Mouse (Mus musculus) myocyte (in vitro differentiated cells): Measurements from ENCODE around the gene Asb6. TPM values are rescaled to one million over a fixed set of nuclear protein-coding genes. Genes with fewer than 3 reads are reported as not detected.
A peak's percentile ranks its signal among the peaks of the same experiment; 100 is the strongest.

Experiments used
- H3K27me3 ChIP-seq: one replicate; pipeline ENCODE4 v1.6.1; 2011; ENCODE audit not compliant: control insufficient read depth, insufficient read depth, insufficient read length
- H3K36me3 ChIP-seq: one replicate; pipeline ENCODE4 v1.6.1; 2011; ENCODE audit not compliant: control insufficient read depth, insufficient read depth
- H3K4me2 ChIP-seq: one replicate; pipeline ENCODE4 v1.6.1; 2011; ENCODE audit warnings: low read depth, control low read depth
- H3K4me3 ChIP-seq: one replicate; pipeline ENCODE4 v1.5.1; 2011; ENCODE audit warnings: mild to moderate bottlenecking, control low read depth, moderate library complexity
- H3K79me2 ChIP-seq: one replicate; pipeline ENCODE4 v1.6.1; 2011; ENCODE audit not compliant: control insufficient read depth, insufficient read depth
- H3ac ChIP-seq: one replicate; pipeline ENCODE4 v1.6.1; 2011; ENCODE audit not compliant: control insufficient read depth, insufficient read length
- CEBPB ChIP-seq: IDR thresholded peaks from 2 replicates; pipeline ENCODE4 v1.6.1; 2011; ENCODE audit warnings: mild to moderate bottlenecking, moderate library complexity; ENCODE audit not compliant: poor library complexity, insufficient read depth, severe bottlenecking
- E2F4 ChIP-seq: IDR thresholded peaks from one replicate; pipeline ENCODE4 v1.6.1; 2011; ENCODE audit warnings: mild to moderate bottlenecking, control low read depth, moderate library complexity; ENCODE audit not compliant: insufficient read depth
- MAX ChIP-seq: IDR thresholded peaks from one replicate; pipeline ENCODE4 v1.6.1; 2011; ENCODE audit warnings: low read depth, mild to moderate bottlenecking, control low read depth
- MYOD1 ChIP-seq, 3 experiments: IDR thresholded peaks; one replicate each; pipeline ENCODE4 v1.6.1; 2011; ENCODE audit warnings: control low read depth in 2 of 3, low read depth in 2 of 3, mild to moderate bottlenecking in 2 of 3, moderate library complexity in 1 of 3; ENCODE audit not compliant: insufficient read length in 2 of 3, control insufficient read depth in 1 of 3
- MYOG ChIP-seq, 3 experiments: IDR thresholded peaks; one replicate each; pipeline ENCODE4 v1.6.1; 2011; ENCODE audit warnings: control low read depth in 2 of 3, low read depth in 2 of 3, mild to moderate bottlenecking in 2 of 3; ENCODE audit not compliant: insufficient read length in 2 of 3, control insufficient read depth in 1 of 3, insufficient read depth in 1 of 3
- POLR2A ChIP-seq: IDR thresholded peaks from one replicate; pipeline ENCODE4 v1.6.1; 2011; ENCODE audit warnings: low read depth, mild to moderate bottlenecking, control low read depth, moderate library complexity; ENCODE audit not compliant: insufficient read length
- POLR2AphosphoS2 ChIP-seq: IDR thresholded peaks from one replicate; pipeline ENCODE4 v1.6.1; 2011; ENCODE audit warnings: low read depth, control low read depth; ENCODE audit not compliant: insufficient read length
- REST ChIP-seq: IDR thresholded peaks from one replicate; pipeline ENCODE4 v1.6.1; 2011; ENCODE audit warnings: mild to moderate bottlenecking, control low read depth, moderate library complexity; ENCODE audit not compliant: insufficient read depth, insufficient read length
- SRF ChIP-seq: IDR thresholded peaks from one replicate; pipeline ENCODE4 v1.6.1; 2011; ENCODE audit warnings: low read depth; ENCODE audit not compliant: control insufficient read depth, insufficient read length
- TCF12 ChIP-seq: IDR thresholded peaks from one replicate; pipeline ENCODE4 v1.6.1; 2011; ENCODE audit warnings: mild to moderate bottlenecking, control low read depth; ENCODE audit not compliant: poor library complexity, insufficient read depth, severe bottlenecking
- TCF3 ChIP-seq: IDR thresholded peaks from one replicate; pipeline ENCODE4 v1.6.1; 2011; ENCODE audit warnings: low read depth, control low read depth; ENCODE audit not compliant: insufficient read length
- USF1 ChIP-seq: IDR thresholded peaks from one replicate; pipeline ENCODE4 v1.6.1; 2011; ENCODE audit warnings: low read depth, mild to moderate bottlenecking, control low read depth, moderate library complexity
- polyA plus RNA-seq: library from polyadenylated mRNA; unstranded; fragments of >200 nt; fragmentation: generic; extraction: Trizol; gene quantifications from one replicate; pipeline ENCODE4 v1.2.1, GENCODE M21; 2012; ENCODE audit warnings: missing spikeins

Gene Asb6
- polyA plus RNA-seq, 1 experiment, result 44.9 TPM

DNA sequence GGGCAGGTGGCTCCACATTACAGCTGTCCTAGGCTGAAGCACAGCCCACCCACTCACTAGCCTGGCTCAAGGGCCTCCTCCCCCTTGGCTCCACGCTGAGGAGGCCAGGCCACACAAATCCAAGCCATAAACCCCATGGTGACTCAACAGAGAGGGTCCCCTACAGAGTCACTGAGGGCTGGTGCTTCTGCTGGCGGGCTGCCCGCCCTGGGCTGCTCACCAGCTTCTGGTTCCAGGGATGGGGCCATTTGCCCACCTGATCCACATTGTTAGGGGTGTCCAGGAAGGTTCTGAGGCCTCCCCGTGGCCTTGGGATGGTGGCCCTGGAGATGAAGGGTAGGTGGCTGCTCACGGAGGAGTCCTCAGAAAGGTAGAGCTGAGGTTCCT, 34.3 kb downstream of the Asb6 start:
- Histone ChIP-seq H3ac (no peak overlapping the region), H3K27me3 (peaks cover 3% of the 10 kb centered on the region), H3K4me2 (peak overlapping the region; percentile 98), H3K4me3 (peak overlapping the region; percentile 22), H3K79me2 (no peaks in the 10 kb centered on the region), H3K36me3 (no peaks in the 10 kb centered on the region)
- no peak for TF ChIP-seq CEBPB
- peak in 1 of 3 experiments; percentile 73 for TF ChIP-seq MYOD1 (IDR thresholded peaks at IDR 0.05; ENCODE audit: control insufficient read depth in 1 of 3, insufficient read length in 2 of 3, low read depth in 2 of 3)

- Histone ChIP-seq H3K36me3 (no peaks in the 10 kb centered on the region), H3K27me3 (no peaks in the 10 kb centered on the region), H3K4me2 (peak overlapping the region; percentile 98), H3K4me3 (peak overlapping the region; percentile 22), H3ac (peak overlapping the region; percentile 16), H3K79me2 (no peaks in the 10 kb centered on the region)
- TF ChIP-seq REST (no peak), TCF3 (no peak), MYOG (IDR thresholded peaks at IDR 0.05; ENCODE audit: control insufficient read depth in 1 of 3, insufficient read depth in 1 of 3, insufficient read length in 2 of 3, low read depth in 2 of 3) (peak in 2 of 3 experiments; percentile 17 to 39), USF1 (no peak), POLR2A (no peak)
Measured at GRCm38 (mm10) chr2:30795271-30795888, 34.8 kb downstream of the Asb6 start.

DNA sequence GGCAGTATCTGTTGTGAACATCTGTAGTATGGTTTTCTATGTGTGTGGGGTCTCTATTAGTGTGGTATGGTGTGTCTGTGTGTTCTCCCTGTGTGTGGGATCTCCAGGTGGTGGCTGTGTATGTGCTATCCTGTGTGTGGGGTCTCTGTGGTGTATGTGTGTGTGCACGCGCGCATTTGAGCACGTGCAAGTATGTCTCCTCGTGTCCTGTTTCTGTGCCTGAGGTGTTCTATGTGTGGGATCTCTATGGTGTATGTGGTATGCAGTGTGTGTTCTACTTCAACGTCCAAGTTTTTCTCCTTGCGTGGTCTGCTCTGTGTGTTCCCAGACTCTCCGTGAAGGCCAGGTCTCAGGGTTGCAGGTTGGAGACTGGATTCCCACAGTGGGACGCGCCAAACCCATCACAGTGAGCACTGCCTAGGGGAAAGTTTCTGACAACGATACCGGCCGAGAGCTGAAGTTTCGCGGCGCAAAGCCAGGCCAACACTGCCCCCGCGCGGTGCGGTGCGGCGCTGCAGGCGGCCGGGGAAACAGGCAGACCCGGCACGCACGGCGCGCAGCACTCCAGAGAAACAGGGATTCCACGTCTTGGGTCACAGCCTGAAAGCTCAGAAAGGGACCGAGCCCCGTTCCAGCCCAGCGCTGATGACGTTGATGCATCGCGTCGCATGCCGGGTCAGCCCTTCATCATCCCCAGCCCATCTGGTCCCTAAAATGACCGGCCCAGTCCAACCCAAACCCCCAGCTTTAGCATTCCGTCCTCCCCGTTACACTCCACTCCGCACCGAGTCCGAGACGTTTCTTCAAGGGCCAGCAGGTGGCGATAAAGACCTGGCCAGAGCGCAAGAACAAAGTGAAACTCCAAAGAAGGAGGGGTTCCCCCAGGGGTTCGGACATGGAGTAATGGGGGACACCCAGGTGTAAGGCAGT, 35.7 kb downstream of the Asb6 start:
- H3K27me3 ChIP-seq, result no peaks in the 10 kb centered on the region
- no peaks in the 10 kb centered on the region for H3K79me2 ChIP-seq
- H3K36me3 ChIP-seq, result no peaks in the 10 kb centered on the region
- H3K4me3 ChIP-seq, result peak overlapping the region; percentile 22
- peak overlapping the region; percentile 16 for H3ac ChIP-seq
- TF ChIP-seq POLR2AphosphoS2, result peak; percentile 34
- TF ChIP-seq REST, result no peak
- TF ChIP-seq TCF3, result no peak
- TF ChIP-seq SRF, result peak; percentile 7
- peak in 1 of 3 experiments; percentile 53 for TF ChIP-seq MYOG (IDR thresholded peaks at IDR 0.05; ENCODE audit: control insufficient read depth in 1 of 3, insufficient read depth in 1 of 3, insufficient read length in 2 of 3, low read depth in 2 of 3)
- peak in 1 of 3 experiments; percentile 45 for TF ChIP-seq MYOD1 (IDR thresholded peaks at IDR 0.05; ENCODE audit: control insufficient read depth in 1 of 3, insufficient read length in 2 of 3, low read depth in 2 of 3)
- TF ChIP-seq POLR2A, result peak; percentile 19
- H3K4me2 ChIP-seq, result peak overlapping the region; percentile 98

- Histone ChIP-seq H3ac (no peak overlapping the region), H3K27me3 (no peaks in the 10 kb centered on the region), H3K79me2 (no peaks in the 10 kb centered on the region), H3K4me3 (no peak overlapping the region), H3K36me3 (no peaks in the 10 kb centered on the region), H3K4me2 (no peak overlapping the region)
- TF ChIP-seq MYOG (IDR thresholded peaks at IDR 0.05; ENCODE audit: control insufficient read depth in 1 of 3, insufficient read depth in 1 of 3, insufficient read length in 2 of 3, low read depth in 2 of 3) (no peak), TCF12 (no peak), POLR2A (no peak), SRF (no peak), MYOD1 (IDR thresholded peaks at IDR 0.05; ENCODE audit: control insufficient read depth in 1 of 3, insufficient read length in 2 of 3, low read depth in 2 of 3) (no peak), MAX (no peak), CEBPB (no peak), E2F4 (no peak), POLR2AphosphoS2 (no peak)
Measured at GRCm38 (mm10) chr2:30792061-30792460, 38.1 kb downstream of the Asb6 start.

GRCm38 (mm10) chr2:30787466-30787865, 42.7 kb downstream of the Asb6 start:
- H3K4me2 ChIP-seq, result no peak overlapping the region
- H3K27me3 ChIP-seq, result no peaks in the 10 kb centered on the region
- TF ChIP-seq POLR2AphosphoS2 (no peak), REST (no peak), TCF3 (no peak), MYOG (IDR thresholded peaks at IDR 0.05; ENCODE audit: control insufficient read depth in 1 of 3, insufficient read depth in 1 of 3, insufficient read length in 2 of 3, low read depth in 2 of 3) (no peak), TCF12 (no peak), E2F4 (no peak), CEBPB (no peak), SRF (no peak), MYOD1 (IDR thresholded peaks at IDR 0.05; ENCODE audit: control insufficient read depth in 1 of 3, insufficient read length in 2 of 3, low read depth in 2 of 3) (no peak), USF1 (no peak), POLR2A (no peak), MAX (no peak)
- H3K4me3 ChIP-seq, result no peak overlapping the region
- no peak overlapping the region for H3ac ChIP-seq
- no peaks in the 10 kb centered on the region for H3K36me3 ChIP-seq
- H3K79me2 ChIP-seq, result no peaks in the 10 kb centered on the region
